Mouse (Mus musculus) heart, postnatal 0 days (tissue): ENCODE data around the gene Gm973.

ENCODE experiments used
- CTCF ChIP-seq: IDR thresholded peaks from 2 replicates; pipeline ENCODE4 v1.5.1; 2016; ENCODE audit warnings: antibody characterized with exemption, control low read depth, low read depth
- EP300 ChIP-seq: IDR thresholded peaks from 2 replicates; pipeline ENCODE4 v1.6.1; 2016; ENCODE audit warnings: antibody characterized with exemption, low read depth

GRCm38 (mm10) chr1:59594586-59595266, 78.7 kb downstream of the Gm973 start:
- TF ChIP-seq CTCF (no peak), EP300 (no peak)
